Mouse (Mus musculus) midbrain, embryonic 14.5 days (tissue): ENCODE measurements at regions not wholly inside any gene's neighbourhood (a gene's known extent, or its start where the extent isn't known, plus 50 kb on each side); places are given as distances from the start of the nearest gene placed in this dataset.

Experiments
- ATAC-seq: fragments of 200-750 bp; cut with Nextera tagmentation; 2 replicates; pipeline ENCODE4 v1.8.0; 2017; ENCODE audit warnings: moderate number of reproducible peaks, moderate library complexity; ENCODE audit not compliant: low FRiP score, low TSS enrichment
- DNase-seq: peaks from one replicate; pipeline ENCODE4 v3.0.0-alpha.2; 2015
- H3K27ac ChIP-seq: fragments of 300-500 bp; sonication (generic); replicated peaks from 2 replicates; pipeline ENCODE4 v1.5.1; 2014; ENCODE audit warnings: mild to moderate bottlenecking, low read depth, low read length, moderate library complexity
- H3K27me3 ChIP-seq: fragments of 300-500 bp; sonication (generic); 2 replicates; pipeline ENCODE4 v1.6.1; 2014; ENCODE audit warnings: low read length, control low read depth, mixed read lengths; ENCODE audit not compliant: control insufficient read depth, insufficient read depth
- H3K36me3 ChIP-seq: fragments of 300-500 bp; sonication (generic); 2 replicates; pipeline ENCODE4 v1.6.1; 2014; ENCODE audit warnings: low read length, control low read depth; ENCODE audit not compliant: control insufficient read depth, insufficient read depth
- H3K4me1 ChIP-seq: fragments of 300-500 bp; sonication (generic); 2 replicates; pipeline ENCODE4 v1.6.1; 2014; ENCODE audit warnings: mild to moderate bottlenecking, antibody characterized with exemption, low read length, control low read depth; ENCODE audit not compliant: control insufficient read depth, insufficient read depth
- H3K4me2 ChIP-seq: fragments of 300-500 bp; sonication (generic); 2 replicates; pipeline ENCODE4 v1.6.1; 2014; ENCODE audit warnings: mild to moderate bottlenecking, low read length, moderate library complexity
- H3K4me3 ChIP-seq: fragments of 300-500 bp; sonication (generic); replicated peaks from 2 replicates; pipeline ENCODE4 v1.5.1; 2014; ENCODE audit warnings: low read depth, low read length
- H3K9ac ChIP-seq: fragments of 300-500 bp; sonication (generic); replicated peaks from 2 replicates; pipeline ENCODE4 v1.6.1; 2014; ENCODE audit warnings: mild to moderate bottlenecking, low read length, moderate library complexity
- H3K9me3 ChIP-seq: fragments of 300-500 bp; sonication (generic); 2 replicates; pipeline ENCODE4 v1.6.1; 2016; ENCODE audit warnings: low read length, control low read depth, mixed read lengths; ENCODE audit not compliant: control insufficient read depth
- WGBS: fragments of 180-500 bp; shearing (Covaris S2); extraction: QIAGEN DNeasy Blood & Tissue Kit; methylation state at CpG from one replicate; pipeline ENCODE4 v1.1.7; 2014; 5-methylcytosine and 5-hydroxymethylcytosine counted together

GRCm38 (mm10) chr3:12173371-12173770 lies 1837.9 kb upstream of the Gm38303 start:
- Histone ChIP-seq H3K27me3 (no peaks in the 10 kb centered on the region), H3K27ac (no peak overlapping the region), H3K4me3 (no peak overlapping the region), H3K9me3 (no peaks in the 10 kb centered on the region), H3K4me1 (no peaks in the 10 kb centered on the region), H3K4me2 (no peak overlapping the region), H3K9ac (no peak overlapping the region), H3K36me3 (no peaks in the 10 kb centered on the region)
- 45% methylated on average over 3 of the region's 3 CpGs for WGBS
- ATAC-seq: no peak; the same call in 1 of the 2 replicates
- peak; percentile 62 for DNase-seq

- Histone ChIP-seq H3K4me3 (no peak overlapping the region), H3K27ac (no peak overlapping the region), H3K4me1 (no peaks in the 10 kb centered on the region), H3K9ac (no peak overlapping the region), H3K27me3 (no peaks in the 10 kb centered on the region), H3K9me3 (no peaks in the 10 kb centered on the region), H3K4me2 (no peak overlapping the region), H3K36me3 (no peaks in the 10 kb centered on the region)
- WGBS: 82% methylated on average over 5 of the region's 5 CpGs
- no peak for ATAC-seq
- DNase-seq: no peak
Observed at GRCm38 (mm10) chr3:12151329-12151728, 1815.8 kb upstream of the Gm38303 start.
